Comparison of ENCODE assay signal across 13 mouse cellular contexts in the genomic region with DNA sequence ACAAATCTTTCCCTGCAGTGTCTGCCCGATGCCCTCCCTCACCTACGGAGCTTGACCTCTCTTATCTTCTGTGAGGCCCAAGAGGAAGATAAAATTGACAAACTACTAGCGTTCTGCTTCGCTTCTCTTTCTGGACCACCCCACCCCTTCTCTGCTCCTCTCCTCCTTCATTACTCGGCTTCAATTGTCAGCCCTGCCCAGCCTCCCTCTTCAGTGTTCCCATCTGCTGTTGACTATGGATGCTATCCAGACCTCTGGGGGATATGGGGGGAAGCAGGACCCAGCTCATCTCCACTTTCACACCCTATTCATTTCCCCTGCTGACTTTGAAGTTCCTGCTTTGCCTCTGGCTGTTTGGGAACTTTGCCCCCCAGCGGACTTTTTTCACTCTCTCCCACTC.
DNase-seq lines count a peak whose midpoint lies in the region; ATAC-seq and TF ChIP-seq lines count a peak whose summit lies in the region.
"Had no signal": no experiment of that assay in that cellular context is flagged by ENCODE, and none has a peak within 500 bp of the region (broad histone marks: within the 10 kb centered on the region; RNA-seq: fewer than 3 reads in every experiment).

No protein-coding gene starts in this region.

- peak; percentile 24 to 40 for DNase-seq in heart, postnatal 10 days
- DNase-seq in heart, postnatal 36 days: no peak
- peak; percentile 33 to 46 for DNase-seq in kidney, postnatal 4 days
- DNase-seq in kidney, adult 11 months: no peak
- peak; percentile 64 for DNase-seq in brain, embryonic 14.5 days (ENCODE audit: low read depth)
- peak; percentile 46 for DNase-seq in embryo, embryonic 10 days (ENCODE audit: low spot score)
- DNase-seq: adrenal gland, adult 2 months; cerebellum, adult 11-12 months; thymus, adult 2 months had no signal

- TF ChIP-seq POLR2A in brain, embryonic 14.5 days (IDR thresholded peaks at IDR 0.05; ENCODE audit: borderline replicate concordance, extremely low read depth, insufficient read depth, insufficient read length, poor library complexity, severe bottlenecking): no peak

- no peak for ATAC-seq in megakaryocyte-erythroid progenitor cell, adult 5-6 weeks (replicated peaks; ENCODE audit: low FRiP score, low TSS enrichment, poor library complexity, severe bottlenecking)
- ATAC-seq: CD4-positive, CD25-positive, alpha-beta regulatory T cell, adult 4 months; forebrain, embryonic 13.5 days; lung, postnatal 0 days had no signal

- intact Hi-C loops in heart, postnatal 10 days (cut with DNase I): no loop called here
- intact Hi-C loops in heart, postnatal 36 days (cut with DNase I): no loop called here

- no peak for TF ChIP-seq CTCF in brain, embryonic 14.5 days (IDR thresholded peaks at IDR 0.05; ENCODE audit: borderline replicate concordance, extremely low read depth, insufficient read depth, insufficient read length)

Comparison
In these comparisons a context has a peak if more than half of its experiments do, and no peak if none do; other contexts are left out.
1. DNase-seq: peak in heart, postnatal 10 days (2 of 2), kidney, postnatal 4 days (2 of 2), brain, embryonic 14.5 days (single experiment) and embryo, embryonic 10 days (single experiment); none in heart, postnatal 36 days (0 of 2) and kidney, adult 11 months (single experiment).